Mouse (Mus musculus) neural tube, embryonic 11.5 days (tissue): ENCODE measurements at regions not wholly inside any gene's neighbourhood (a gene's known extent, or its start where the extent isn't known, plus 50 kb on each side); places are given as distances from the start of the nearest gene placed in this dataset.
A peak's percentile ranks its signal among the peaks of the same experiment; 100 is the strongest.

Experiments used
- ATAC-seq: fragments of 200-750 bp; cut with Nextera tagmentation; 2 replicates; pipeline ENCODE4 v1.8.0; 2017; ENCODE audit warnings: moderate number of reproducible peaks, mild to moderate bottlenecking, moderate TSS enrichment, moderate library complexity; ENCODE audit not compliant: insufficient read depth, low FRiP score, low TSS enrichment
- DNase-seq: peaks from one replicate; pipeline ENCODE4 v3.0.0-alpha.2; 2015; ENCODE audit warnings: low spot score
- H3K27ac ChIP-seq: fragments of 300-500 bp; sonication (generic); 2 replicates; pipeline ENCODE4 v1.5.1; 2014; ENCODE audit warnings: low read depth, mild to moderate bottlenecking, low read length
- H3K27me3 ChIP-seq: fragments of 300-500 bp; sonication (generic); 2 replicates; pipeline ENCODE4 v1.6.1; 2014; ENCODE audit warnings: mild to moderate bottlenecking, low read length, mixed read lengths; ENCODE audit not compliant: control insufficient read depth, insufficient read depth
- H3K36me3 ChIP-seq: fragments of 300-500 bp; sonication (generic); 2 replicates; pipeline ENCODE4 v1.6.1; 2014; ENCODE audit warnings: mild to moderate bottlenecking, low read length, moderate library complexity, mixed read lengths; ENCODE audit not compliant: control insufficient read depth, insufficient read depth
- H3K4me1 ChIP-seq: fragments of 300-500 bp; sonication (generic); 2 replicates; pipeline ENCODE4 v1.6.1; 2014; ENCODE audit warnings: low read length, mixed read lengths; ENCODE audit not compliant: control insufficient read depth, insufficient read depth
- H3K4me2 ChIP-seq: fragments of 300-500 bp; sonication (generic); 2 replicates; pipeline ENCODE4 v1.6.1; 2014; ENCODE audit warnings: low read depth, mild to moderate bottlenecking, moderate library complexity
- H3K4me3 ChIP-seq: fragments of 300-500 bp; sonication (generic); 2 replicates; pipeline ENCODE4 v1.5.1; 2014; ENCODE audit warnings: low read depth, low read length
- H3K9ac ChIP-seq: fragments of 300-500 bp; sonication (generic); 2 replicates; pipeline ENCODE4 v1.6.1; 2014; ENCODE audit warnings: mild to moderate bottlenecking, low read length
- H3K9me3 ChIP-seq: fragments of 300-500 bp; sonication (generic); 2 replicates; pipeline ENCODE4 v1.6.1; 2016; ENCODE audit warnings: low read length; ENCODE audit not compliant: control insufficient read depth
- WGBS: fragments of 180-500 bp; shearing (Covaris S2); extraction: QIAGEN DNeasy Blood & Tissue Kit; methylation state at CpG from one replicate; pipeline ENCODE4 v1.1.7; 2014; 5-methylcytosine and 5-hydroxymethylcytosine counted together

GRCm38 (mm10) chr1:189985516-189986205, 63.5 kb upstream of the Smyd2 start:
- no peaks in the 10 kb centered on the region for H3K27me3 ChIP-seq
- ATAC-seq (no peak), DNase-seq (no peak)
- WGBS, result 61% methylated on average over 11 of the region's 11 CpGs
- H3K4me3 ChIP-seq, result no peak overlapping the region
- H3K9me3 ChIP-seq, result no peaks in the 10 kb centered on the region
- no peak overlapping the region for H3K9ac ChIP-seq
- no peak overlapping the region for H3K4me2 ChIP-seq
- peaks cover 3% of the 10 kb centered on the region for H3K4me1 ChIP-seq
- H3K36me3 ChIP-seq, result no peaks in the 10 kb centered on the region
- no peak overlapping the region for H3K27ac ChIP-seq

DNA sequence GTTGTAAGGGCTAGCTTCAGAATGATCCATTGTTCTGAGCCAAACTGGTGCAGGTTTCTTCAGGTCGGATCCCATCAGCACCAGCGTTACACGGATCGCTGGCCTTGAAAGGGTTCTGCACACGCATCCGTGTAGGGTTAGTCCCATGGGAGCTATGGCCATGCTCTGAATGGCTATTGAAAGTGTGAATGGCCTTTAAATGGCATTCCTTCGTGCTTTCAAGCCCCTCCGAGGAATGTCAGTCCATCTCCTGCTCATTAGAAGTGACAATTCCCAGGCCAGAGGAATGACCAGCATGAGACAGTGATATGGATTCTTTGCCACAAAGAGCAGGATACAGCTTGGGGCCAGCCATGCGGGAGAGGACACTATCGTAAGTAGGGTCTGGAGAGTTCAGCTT, 56.1 kb upstream of the Smyd2 start:
- ATAC-seq (no peak), DNase-seq (no peak)
- H3K27ac ChIP-seq, result no peak overlapping the region
- no peaks in the 10 kb centered on the region for H3K36me3 ChIP-seq
- no peaks in the 10 kb centered on the region for H3K4me1 ChIP-seq
- H3K9ac ChIP-seq, result no peak overlapping the region
- H3K4me3 ChIP-seq, result no peak overlapping the region
- H3K27me3 ChIP-seq, result no peaks in the 10 kb centered on the region
- 38% methylated on average over 10 of the region's 10 CpGs for WGBS
- H3K9me3 ChIP-seq, result no peaks in the 10 kb centered on the region
- no peak overlapping the region for H3K4me2 ChIP-seq

DNA sequence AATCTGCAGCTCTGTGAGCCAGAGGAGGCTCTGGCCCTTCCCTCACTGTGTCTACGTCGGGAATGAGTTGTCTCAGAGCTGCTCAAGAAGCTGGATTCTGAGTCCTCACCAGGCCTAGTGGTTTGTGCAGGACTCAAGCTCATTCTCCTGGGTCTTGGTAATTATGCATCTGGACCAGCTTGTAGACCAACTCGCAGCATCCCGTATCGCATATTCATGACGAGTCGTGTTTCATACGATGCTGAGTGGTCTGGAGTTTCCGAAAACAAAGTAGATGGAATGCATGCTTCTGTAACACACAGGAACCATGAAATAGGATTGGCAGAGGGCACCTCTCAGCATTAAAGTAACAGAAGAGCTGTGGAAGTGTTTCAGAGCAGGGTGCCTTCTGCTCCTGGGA, 53.5 kb upstream of the Smyd2 start:
- no peaks in the 10 kb centered on the region for H3K4me1 ChIP-seq
- 87% methylated on average over 9 of the region's 9 CpGs for WGBS
- H3K9me3 ChIP-seq, result no peaks in the 10 kb centered on the region
- H3K36me3 ChIP-seq, result no peaks in the 10 kb centered on the region
- no peak overlapping the region for H3K9ac ChIP-seq
- no peak for ATAC-seq
- H3K27ac ChIP-seq, result no peak overlapping the region
- H3K4me3 ChIP-seq, result no peak overlapping the region
- H3K27me3 ChIP-seq, result no peaks in the 10 kb centered on the region
- no peak overlapping the region for H3K4me2 ChIP-seq
- no peak for DNase-seq

GRCm38 (mm10) chr1:189972790-189973406, 50.7 kb upstream of the Smyd2 start:
- peak; percentile 92 for DNase-seq
- Histone ChIP-seq H3K4me1 (no peaks in the 10 kb centered on the region), H3K4me2 (no peak overlapping the region), H3K9ac (no peak overlapping the region), H3K36me3 (no peaks in the 10 kb centered on the region), H3K9me3 (no peaks in the 10 kb centered on the region), H3K4me3 (no peak overlapping the region), H3K27ac (no peak overlapping the region), H3K27me3 (no peaks in the 10 kb centered on the region)
- WGBS, result 19% methylated on average over 13 of the region's 13 CpGs
- ATAC-seq, result peak; percentile 58
